Mouse (Mus musculus) ES-Bruce4 (cell line): Measurements from ENCODE around the gene Gm45623.

ENCODE experiments used
- CTCF ChIP-seq: IDR thresholded peaks from one replicate; pipeline ENCODE4 v1.8.1; 2011; ENCODE audit warnings: low read depth, low read length
- POLR2A ChIP-seq: IDR thresholded peaks from one replicate; pipeline ENCODE4 v1.8.1; 2011; ENCODE audit warnings: low read length; ENCODE audit not compliant: insufficient read depth

GRCm38 (mm10) chr13:56772592-56772991, 19.0 kb upstream of the Gm45623 start:
- TF ChIP-seq POLR2A = no peak
- TF ChIP-seq CTCF = no peak
